Mouse (Mus musculus): ENCODE results near the gene Dnmt3a.

Gene Dnmt3a

DNA sequence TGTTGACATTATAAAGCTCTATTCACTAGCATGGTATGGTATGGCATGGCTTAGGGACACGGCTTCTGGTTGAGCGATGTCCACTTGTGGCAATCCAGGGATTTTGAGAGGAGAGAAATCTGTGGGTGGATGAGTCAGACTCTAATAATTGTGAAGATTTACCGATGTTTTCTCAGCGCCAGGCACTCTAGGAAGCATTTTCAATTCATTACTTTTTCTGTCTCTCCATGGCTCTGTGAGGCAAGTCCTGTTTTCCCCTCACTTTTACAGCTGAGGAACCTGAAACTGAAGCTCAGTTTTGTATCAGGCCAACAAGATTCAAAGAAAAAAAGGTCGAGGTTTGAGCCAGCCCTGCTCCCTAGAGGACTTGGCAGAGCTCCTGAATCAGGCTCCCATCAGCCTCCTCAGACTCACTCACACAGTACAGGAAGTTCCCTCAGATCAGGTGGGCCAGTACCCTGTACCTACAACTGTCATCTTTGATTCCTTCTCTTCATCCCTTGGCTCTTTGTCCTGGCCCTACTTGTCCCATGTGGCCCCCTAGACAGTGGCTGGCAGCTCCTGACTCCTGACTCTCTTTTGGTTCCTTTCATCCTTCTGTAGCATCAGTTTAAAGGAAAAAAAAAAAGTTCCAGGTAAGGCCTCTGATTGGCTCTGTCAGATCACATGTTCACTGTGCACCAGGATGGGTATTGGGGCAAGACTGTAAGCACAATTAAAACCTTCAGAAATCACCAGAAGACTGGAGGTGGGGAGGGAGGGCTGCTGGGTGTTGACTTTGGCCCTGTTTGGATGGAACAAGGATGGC, 19.3 kb downstream of the Dnmt3a start:
- DNase-seq: peak; percentile 25

DNA sequence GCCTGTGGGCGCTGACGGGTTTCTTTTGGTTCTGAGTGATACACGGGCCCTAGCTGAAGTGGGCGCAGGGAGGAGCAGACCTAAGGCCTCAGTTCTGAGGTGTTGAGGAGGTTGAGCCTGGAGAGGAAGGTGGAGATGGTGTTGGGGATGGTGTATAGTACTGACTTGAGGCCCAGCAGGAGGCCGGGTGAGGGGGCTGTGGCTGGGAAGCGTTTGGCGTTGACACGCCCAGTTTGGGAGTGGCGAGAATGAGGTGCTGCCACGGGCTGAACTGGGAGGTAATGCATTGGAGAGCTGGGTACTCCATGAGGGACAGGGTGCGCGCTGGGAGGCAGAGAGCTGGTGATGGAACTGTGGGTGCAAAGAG, 19.9 kb downstream of the Dnmt3a start:
- DNase-seq: peak; percentile 22

DNA sequence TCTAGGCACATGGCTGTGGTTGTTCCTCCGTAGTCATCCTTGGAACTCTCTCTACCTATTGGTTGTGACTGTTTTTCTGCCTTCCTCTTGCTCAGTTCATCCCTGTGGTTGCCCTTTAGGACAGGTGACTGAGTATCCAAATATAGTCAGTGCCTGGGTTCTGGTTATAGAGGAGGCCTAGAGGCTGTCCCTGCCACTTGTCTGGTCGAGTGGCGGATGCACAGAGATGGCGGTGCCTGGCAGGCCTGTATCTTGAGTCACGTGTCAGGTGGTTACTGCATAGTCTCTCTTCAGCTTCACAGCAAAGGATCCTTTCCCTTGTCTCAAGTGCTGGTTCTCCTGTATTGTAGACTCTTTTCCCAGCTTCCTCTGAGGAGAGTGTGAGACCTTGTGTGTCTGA, 22.0 kb downstream of the Dnmt3a start:
- DNase-seq: no peak

GRCm38 (mm10) chr12:3833059-3833760, 27.4 kb downstream of the Dnmt3a start:
- DNase-seq: no peak

- DNase-seq: no peak
Measured at GRCm38 (mm10) chr12:3833851-3834273, 28.1 kb downstream of the Dnmt3a start.

GRCm38 (mm10) chr12:3834373-3835314, 28.8 kb downstream of the Dnmt3a start:
- DNase-seq: peak; percentile 47

GRCm38 (mm10) chr12:3835576-3835975, 29.8 kb downstream of the Dnmt3a start:
- DNase-seq: no peak

DNA sequence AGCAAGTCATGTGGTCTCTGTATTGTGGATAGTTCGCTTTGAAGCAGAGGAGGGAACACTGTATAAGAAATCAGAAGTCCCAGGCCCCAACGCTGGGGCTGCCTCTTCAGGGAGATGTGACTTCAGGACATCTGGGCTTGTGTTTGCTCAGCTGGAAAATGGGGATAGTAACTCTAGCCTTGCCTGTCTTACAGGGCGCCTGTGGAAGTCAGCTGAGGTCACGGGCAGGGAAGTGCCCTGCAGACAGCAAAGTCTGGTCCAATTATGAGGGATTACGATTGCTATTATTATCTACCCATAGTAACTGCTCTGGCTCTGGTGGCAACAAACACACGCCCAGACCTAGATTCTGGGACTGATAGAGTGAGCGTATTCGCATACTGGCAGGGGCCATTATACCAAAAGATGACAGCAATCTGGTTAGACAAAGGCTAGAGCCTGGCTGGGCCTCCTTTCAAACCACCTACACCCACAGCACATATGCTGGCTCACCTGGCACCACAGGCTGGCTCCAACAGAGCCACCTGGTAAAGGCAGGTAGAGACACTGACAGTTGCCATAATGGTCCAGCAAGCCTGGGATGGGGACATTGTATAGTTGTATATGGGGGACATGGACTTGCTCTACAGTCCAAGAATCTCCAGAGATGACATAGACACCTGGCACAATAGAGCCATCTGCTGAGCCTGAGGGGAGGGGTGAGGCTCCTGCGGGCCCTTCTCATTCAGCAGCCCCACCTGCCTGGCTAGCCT, 31.4 kb downstream of the Dnmt3a start:
- peak; percentile 86 for DNase-seq

GRCm38 (mm10) chr12:3838009-3838408, 32.2 kb downstream of the Dnmt3a start:
- no peak for DNase-seq

DNA sequence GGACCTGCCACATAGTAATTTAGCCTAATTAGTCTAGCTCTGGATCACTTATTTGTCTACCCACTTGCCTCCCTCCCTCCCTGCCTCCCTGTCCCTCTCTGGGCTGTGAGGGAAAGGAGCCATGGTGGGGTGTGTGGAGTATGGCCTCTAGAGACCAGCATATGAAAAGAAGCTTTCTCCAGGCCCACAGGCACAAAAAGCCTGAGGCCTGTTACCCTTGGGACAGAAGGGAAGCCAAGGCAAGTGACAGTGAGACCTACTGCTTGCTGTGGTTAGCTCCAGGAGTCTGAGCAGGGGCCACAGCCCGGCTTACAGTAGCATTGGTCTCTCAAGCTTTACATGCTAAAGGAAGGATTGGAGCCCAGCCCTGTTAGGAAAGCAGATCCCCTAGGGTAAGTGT, 33.9 kb downstream of the Dnmt3a start:
- no peak for DNase-seq

DNA sequence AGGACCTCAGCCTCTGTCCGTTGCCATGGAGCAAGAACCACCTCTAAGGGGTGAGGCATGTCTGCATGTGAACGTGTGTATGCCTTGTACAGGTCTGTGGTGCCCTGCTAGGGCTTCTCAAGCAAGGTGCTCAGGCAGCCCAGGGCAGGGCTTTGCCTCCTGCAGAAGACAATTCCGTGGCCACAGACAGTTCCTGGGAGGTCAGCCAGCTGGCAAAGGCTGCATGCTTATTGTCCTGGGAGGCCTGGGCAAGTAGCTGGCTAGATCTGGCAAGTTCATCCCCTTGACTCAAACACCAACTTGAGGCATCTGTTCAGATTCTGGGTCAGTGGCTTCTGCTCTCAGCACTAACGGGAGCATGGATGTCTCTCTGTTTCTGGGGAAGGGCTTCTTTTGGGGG, 35.3 kb downstream of the Dnmt3a start:
- DNase-seq: peak; percentile 94

DNA sequence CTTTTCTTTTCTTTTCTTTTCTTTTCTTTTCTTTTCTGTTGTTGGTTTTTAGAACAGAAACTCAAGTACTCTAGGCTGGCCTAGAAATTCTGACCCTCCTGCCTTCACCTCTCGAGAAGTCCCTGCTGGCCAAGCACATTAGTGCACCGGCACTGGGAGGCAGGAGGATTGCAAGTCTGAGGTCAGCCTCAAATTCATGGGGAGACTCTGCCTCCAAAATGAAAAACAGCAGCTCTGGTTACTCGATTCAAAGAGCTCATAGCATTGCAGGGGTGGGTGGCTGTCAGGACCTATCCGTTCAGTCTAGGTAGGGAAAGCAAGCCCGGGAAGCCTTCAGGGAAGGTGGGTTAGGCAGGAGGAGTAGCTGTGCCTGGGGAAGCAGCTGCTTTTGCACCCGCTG, 37.0 kb downstream of the Dnmt3a start:
- DNase-seq: no peak

GRCm38 (mm10) chr12:3843371-3843861, 37.6 kb downstream of the Dnmt3a start:
- DNase-seq: no peak

DNA sequence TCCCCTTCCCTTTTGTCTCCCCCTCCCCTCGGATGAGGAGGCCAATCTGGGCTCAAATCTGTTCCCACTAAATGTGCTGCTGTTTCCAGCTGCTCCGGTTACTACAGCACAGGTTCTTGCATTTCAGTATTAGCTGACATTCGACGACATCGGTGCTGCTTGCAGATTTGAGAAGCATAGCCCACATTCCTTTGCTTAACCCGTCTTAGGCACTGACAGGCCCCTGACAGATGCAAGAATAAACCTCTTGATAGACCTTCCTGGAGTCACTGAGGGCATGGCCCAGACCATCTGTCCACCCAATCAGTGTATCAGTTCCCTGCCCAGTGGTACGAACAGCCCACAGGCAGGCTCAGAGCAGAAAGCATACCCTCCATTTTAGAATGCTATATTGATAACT, 38.1 kb downstream of the Dnmt3a start:
- DNase-seq: no peak

DNA sequence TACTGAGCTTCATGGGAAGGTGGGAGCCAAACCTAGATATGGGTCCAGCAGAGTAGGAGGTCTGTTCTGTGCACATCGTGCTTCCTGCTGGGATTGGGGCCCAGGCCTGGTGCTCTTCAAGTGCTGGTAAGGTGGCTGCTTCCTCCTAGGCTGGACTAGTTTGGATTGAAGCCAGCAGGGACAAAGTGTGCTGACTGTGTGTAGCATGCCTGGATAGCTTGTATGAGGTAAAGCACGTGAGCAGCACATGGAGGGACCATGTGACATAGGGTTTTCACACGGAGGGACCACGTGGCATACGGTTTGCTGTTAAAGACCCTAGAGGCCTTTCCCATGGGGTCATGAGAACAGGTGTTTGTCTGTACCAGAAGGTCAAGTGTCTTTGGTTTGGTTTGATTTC, 38.5 kb downstream of the Dnmt3a start:
- DNase-seq: no peak

- DNase-seq: no peak
Measured at GRCm38 (mm10) chr12:3849481-3849880, 43.7 kb downstream of the Dnmt3a start.

GRCm38 (mm10) chr12:3850165-3850564, 44.4 kb downstream of the Dnmt3a start:
- DNase-seq: no peak

GRCm38 (mm10) chr12:3850731-3851130, 44.9 kb downstream of the Dnmt3a start:
- no peak for DNase-seq

GRCm38 (mm10) chr12:3851179-3851578, 45.4 kb downstream of the Dnmt3a start:
- peak; percentile 61 for DNase-seq

DNA sequence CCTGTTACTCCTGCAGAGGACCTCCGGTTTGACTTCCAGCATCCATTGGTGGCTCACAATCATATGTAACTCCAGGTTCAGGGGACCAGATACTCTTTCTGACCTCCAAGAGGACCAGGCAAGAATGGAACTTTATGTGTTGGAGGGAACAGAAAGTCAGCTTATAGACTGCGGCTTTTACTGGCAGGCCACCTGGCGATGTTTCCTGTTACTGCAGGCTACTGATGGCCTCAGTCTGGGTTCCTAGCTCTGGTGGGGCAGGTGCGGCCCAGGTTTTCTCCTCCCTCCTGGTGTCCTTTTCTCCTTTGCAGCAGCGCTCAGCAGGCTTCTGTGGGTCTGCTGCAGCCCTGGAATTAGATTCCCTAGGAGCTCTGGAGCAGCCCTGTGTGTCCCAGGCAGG, 46.7 kb downstream of the Dnmt3a start:
- DNase-seq: no peak

DNA sequence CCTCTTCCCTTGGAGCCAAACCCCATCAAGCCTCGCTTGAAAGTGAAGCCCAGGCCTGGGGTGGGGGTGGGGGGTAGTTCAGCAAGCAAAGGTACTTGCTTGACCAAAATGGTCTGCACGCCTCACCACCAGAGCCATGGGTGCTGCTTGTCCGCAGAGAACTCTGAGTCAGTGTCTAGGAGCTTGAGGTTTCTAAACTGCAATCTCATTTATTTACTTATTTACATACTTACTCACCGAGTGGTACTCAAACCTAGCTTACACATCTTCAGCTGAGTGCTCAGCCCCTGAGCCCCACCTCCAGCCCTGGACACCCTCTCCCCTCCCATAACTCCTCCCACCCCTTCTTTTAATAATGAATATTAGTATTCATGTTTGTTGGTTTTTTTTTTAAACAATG, 48.6 kb downstream of the Dnmt3a start:
- DNase-seq: no peak

DNA sequence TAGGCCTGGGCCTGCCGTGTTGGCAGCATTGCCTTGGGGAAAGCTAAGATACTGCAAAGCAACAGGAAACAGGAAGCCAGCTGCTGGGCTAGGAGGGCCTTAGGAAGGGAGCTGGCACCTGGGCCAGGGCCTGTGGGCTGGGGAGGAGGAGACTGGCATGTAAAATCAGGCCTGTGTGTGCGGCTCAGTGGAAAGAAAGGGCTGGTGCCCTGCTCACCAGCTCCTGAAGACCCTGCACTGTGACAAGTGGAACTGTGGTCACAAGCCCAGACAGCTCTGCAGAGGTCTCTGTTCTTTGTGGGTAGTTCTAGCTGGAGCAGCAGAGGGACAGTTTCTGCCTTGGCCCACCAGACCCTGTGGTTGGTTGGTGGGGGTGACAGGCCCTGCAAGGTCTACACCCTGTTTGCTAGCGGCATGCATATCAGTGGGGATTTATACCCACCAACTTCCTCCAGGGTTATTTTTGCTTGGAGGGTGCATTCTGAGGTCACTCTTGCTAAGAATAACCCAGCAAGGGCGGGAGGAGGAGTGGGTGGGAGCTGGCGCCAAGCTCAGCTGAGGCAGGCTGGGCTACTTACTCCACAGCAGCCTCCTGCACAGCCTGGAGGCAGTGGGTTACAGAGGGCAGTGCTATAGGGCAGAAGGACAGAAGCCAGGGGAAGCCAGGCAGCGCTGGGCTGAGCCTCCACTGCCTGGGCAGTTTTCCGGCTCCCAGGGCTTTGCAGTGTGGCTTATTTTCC, 50.1 kb downstream of the Dnmt3a start:
- peak; percentile 81 for DNase-seq

Measured in cerebellum, adult 9-11 months (tissue).